Mouse (Mus musculus): Measurements from ENCODE around the gene Anp32a.

DNA sequence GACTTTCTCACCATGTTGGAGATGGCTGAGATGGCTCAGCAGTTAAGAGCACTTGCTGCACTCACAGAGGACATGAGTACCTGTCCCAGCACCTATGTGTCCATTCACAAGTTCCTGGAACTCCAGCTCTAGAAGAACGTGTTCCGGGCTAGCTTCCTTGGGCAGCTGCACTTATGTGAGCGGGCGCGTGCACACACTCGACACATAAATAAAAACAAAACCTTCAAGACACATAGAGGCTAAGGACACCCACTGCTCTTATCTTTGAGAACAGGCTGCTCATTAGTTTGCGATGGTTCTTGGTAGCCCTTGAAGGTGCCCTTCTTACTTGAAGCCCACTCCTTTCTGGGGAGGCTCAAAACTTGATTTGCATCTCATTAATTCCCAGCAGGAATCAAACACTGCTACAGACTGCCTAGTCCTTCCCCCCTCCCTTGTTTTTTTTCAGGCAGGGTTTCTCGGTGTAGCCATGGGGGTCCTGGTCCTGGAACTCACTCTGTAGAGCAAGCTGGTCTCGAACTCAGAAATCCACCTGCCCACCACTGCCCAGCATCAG is 2.4 kb upstream of the Anp32a start:
- TF ChIP-seq HCFC1 (IDR thresholded peaks at IDR 0.05; ENCODE audit: borderline replicate concordance, insufficient read depth, low read length) (no peak), CHD2 (IDR thresholded peaks at IDR 0.05; ENCODE audit: low read depth, low read length) (no peak), ZNF384 (IDR thresholded peaks at IDR 0.05; ENCODE audit: low read depth, low read length) (0 out of 2 replicates have a peak, but pooled peaks have one; percentile 20), MAFK (IDR thresholded peaks at IDR 0.05; ENCODE audit: insufficient read depth, low read depth, low read length) (no peak)

Data from ES-E14 (cell line).